Mouse (Mus musculus) subcutaneous adipose tissue, adult 2 months (tissue): ENCODE results near the gene Plcb3. TPM values are rescaled to one million over a fixed set of nuclear protein-coding genes. Genes with fewer than 3 reads are reported as not detected.

Source experiments
- polyA plus RNA-seq: library from polyadenylated mRNA; depleted of rRNA; stranded (reverse); fragments of >200 nt; gene quantifications from 2 replicates; pipeline ENCODE4 v1.2.3, GENCODE M21; 2012; ENCODE audit warnings: low replicate concordance; rRNA removed

Gene Plcb3
- polyA plus RNA-seq, 1 experiment: 107 TPM

Other genes with a start within 250 kb of the Plcb3 start
- gene Rps6ka4, start 135.8 kb downstream of the Plcb3 start, polyA plus RNA-seq: 35.7 and 47.9 TPM in 2 replicates
- 3.9 and 11.2 TPM in 2 replicates for gene Ccdc88b, start 118.3 kb downstream of the Plcb3 start, polyA plus RNA-seq
- 91.6 and 154 TPM in 2 replicates for gene Trmt112, start 66.8 kb downstream of the Plcb3 start, polyA plus RNA-seq
- 149 and 307 TPM in 2 replicates for gene Prdx5, start 66.4 kb downstream of the Plcb3 start, polyA plus RNA-seq
- 52.6 and 64.4 TPM in 2 replicates for gene Esrra, start 54.7 kb downstream of the Plcb3 start, polyA plus RNA-seq
- gene Catsperz, start 51.1 kb downstream of the Plcb3 start, polyA plus RNA-seq: 0.11 and 2.8 TPM in 2 replicates
- gene Kcnk4, start 42.0 kb downstream of the Plcb3 start, polyA plus RNA-seq: 0.50 TPM in 1 of 2 replicates, not detected in the other
- gene Bad, start 34.6 kb downstream of the Plcb3 start, polyA plus RNA-seq: 80.9 and 93.8 TPM in 2 replicates
- 85.5 and 94.5 TPM in 2 replicates for gene Gpr137, start 34.0 kb downstream of the Plcb3 start, polyA plus RNA-seq
- gene Ppp1r14b, start 1.5 kb downstream of the Plcb3 start, polyA plus RNA-seq: 90.2 and 135 TPM in 2 replicates
- 50.8 and 52.3 TPM in 2 replicates for gene Fkbp2, start 4.0 kb upstream of the Plcb3 start, polyA plus RNA-seq
- gene Vegfb, start 11.2 kb upstream of the Plcb3 start, polyA plus RNA-seq: 80.4 and 191 TPM in 2 replicates
- gene Dnajc4, start 16.1 kb upstream of the Plcb3 start, polyA plus RNA-seq: 62.4 and 78.9 TPM in 2 replicates
- 33.0 and 41.1 TPM in 2 replicates for gene Nudt22, start 19.6 kb upstream of the Plcb3 start, polyA plus RNA-seq
- 17.9 and 28.2 TPM in 2 replicates for gene Trpt1, start 19.7 kb upstream of the Plcb3 start, polyA plus RNA-seq
- gene Fermt3, start 43.0 kb upstream of the Plcb3 start, polyA plus RNA-seq: 15.6 and 20.8 TPM in 2 replicates
- gene Stip1, start 63.5 kb upstream of the Plcb3 start, polyA plus RNA-seq: 43.5 and 72.9 TPM in 2 replicates
- gene Macrod1, start 80.3 kb upstream of the Plcb3 start, polyA plus RNA-seq: 29.4 and 43.1 TPM in 2 replicates
- 0.29 and 3.7 TPM in 2 replicates for gene Flrt1, start 129.3 kb upstream of the Plcb3 start, polyA plus RNA-seq
- 104 and 133 TPM in 2 replicates for gene Otub1, start 229.8 kb upstream of the Plcb3 start, polyA plus RNA-seq
- gene Cox8a, start 241.1 kb upstream of the Plcb3 start, polyA plus RNA-seq: 1,853 and 2,406 TPM in 2 replicates